Mouse (Mus musculus) cerebellum, postnatal 10 days (tissue): ENCODE measurements at regions not wholly inside any gene's neighbourhood (a gene's known extent, or its start where the extent isn't known, plus 50 kb on each side); places are given as distances from the start of the nearest gene placed in this dataset.

Source experiments
- DNase-seq, 2 experiments: peaks; one replicate each; pipeline ENCODE4 v3.0.0; 2021; ENCODE audit warnings: mixed read lengths in 2 of 2

GRCm38 (mm10) chr6:112119180-112119579 lies 154.4 kb upstream of the Lmcd1 start:
- DNase-seq: peak; percentile 4 to 11

GRCm38 (mm10) chr6:112133522-112133921 lies 140.0 kb upstream of the Lmcd1 start:
- peak; percentile 53 to 57 for DNase-seq

GRCm38 (mm10) chr6:112152535-112153364 lies 120.8 kb upstream of the Lmcd1 start:
- no peak for DNase-seq

- no peak for DNase-seq
Observed at GRCm38 (mm10) chr6:112167487-112167886, 106.1 kb upstream of the Lmcd1 start.

- DNase-seq: no peak
Observed at GRCm38 (mm10) chr6:112176344-112176743, 97.2 kb upstream of the Lmcd1 start.

GRCm38 (mm10) chr6:112187636-112188035 lies 85.9 kb upstream of the Lmcd1 start:
- DNase-seq: no peak

GRCm38 (mm10) chr6:112191032-112191431 lies 82.5 kb upstream of the Lmcd1 start:
- DNase-seq: peak; percentile 85 to 90

- peak; percentile 93 to 95 for DNase-seq
Observed at GRCm38 (mm10) chr6:112197445-112197844, 76.1 kb upstream of the Lmcd1 start.

GRCm38 (mm10) chr6:112199241-112199640 lies 74.3 kb upstream of the Lmcd1 start:
- no peak for DNase-seq

GRCm38 (mm10) chr6:112202120-112202519 lies 71.4 kb upstream of the Lmcd1 start:
- no peak for DNase-seq

GRCm38 (mm10) chr6:112203321-112203720 lies 70.2 kb upstream of the Lmcd1 start:
- no peak for DNase-seq

- peak; percentile 35 to 51 for DNase-seq
Observed at GRCm38 (mm10) chr6:112204956-112205355, 68.6 kb upstream of the Lmcd1 start.

- DNase-seq: peak; percentile 61 to 74
Observed at GRCm38 (mm10) chr6:112205420-112205995, 68.0 kb upstream of the Lmcd1 start.

GRCm38 (mm10) chr6:112207229-112207628 lies 66.3 kb upstream of the Lmcd1 start:
- DNase-seq: peak; percentile 57 to 80

- DNase-seq: peak; percentile 34 to 59
Observed at GRCm38 (mm10) chr6:112210238-112210950, 63.2 kb upstream of the Lmcd1 start.

- no peak for DNase-seq
Observed at GRCm38 (mm10) chr6:112216868-112217267, 56.7 kb upstream of the Lmcd1 start.

- no peak for DNase-seq
Observed at GRCm38 (mm10) chr6:112218248-112218647, 55.3 kb upstream of the Lmcd1 start.

GRCm38 (mm10) chr6:112219641-112220040 lies 53.9 kb upstream of the Lmcd1 start:
- DNase-seq: no peak

GRCm38 (mm10) chr6:112220149-112220548 lies 53.4 kb upstream of the Lmcd1 start:
- DNase-seq: no peak

GRCm38 (mm10) chr6:112221373-112221772 lies 52.2 kb upstream of the Lmcd1 start:
- DNase-seq: no peak

GRCm38 (mm10) chr6:112223325-112223724 lies 50.2 kb upstream of the Lmcd1 start:
- DNase-seq: no peak
